Mouse (Mus musculus): ENCODE results near the gene Gria3. TPM values are rescaled to one million over a fixed set of nuclear protein-coding genes. Genes with fewer than 3 reads are reported as not detected.
A peak's percentile ranks its signal among the peaks of the same experiment; 100 is the strongest.

Gene Gria3
- 8.4 and 10.2 TPM in 2 replicates for polyA plus RNA-seq (2016; fragmentation: Nextera tagmentation; extraction: Ambion mirVana)

DNA sequence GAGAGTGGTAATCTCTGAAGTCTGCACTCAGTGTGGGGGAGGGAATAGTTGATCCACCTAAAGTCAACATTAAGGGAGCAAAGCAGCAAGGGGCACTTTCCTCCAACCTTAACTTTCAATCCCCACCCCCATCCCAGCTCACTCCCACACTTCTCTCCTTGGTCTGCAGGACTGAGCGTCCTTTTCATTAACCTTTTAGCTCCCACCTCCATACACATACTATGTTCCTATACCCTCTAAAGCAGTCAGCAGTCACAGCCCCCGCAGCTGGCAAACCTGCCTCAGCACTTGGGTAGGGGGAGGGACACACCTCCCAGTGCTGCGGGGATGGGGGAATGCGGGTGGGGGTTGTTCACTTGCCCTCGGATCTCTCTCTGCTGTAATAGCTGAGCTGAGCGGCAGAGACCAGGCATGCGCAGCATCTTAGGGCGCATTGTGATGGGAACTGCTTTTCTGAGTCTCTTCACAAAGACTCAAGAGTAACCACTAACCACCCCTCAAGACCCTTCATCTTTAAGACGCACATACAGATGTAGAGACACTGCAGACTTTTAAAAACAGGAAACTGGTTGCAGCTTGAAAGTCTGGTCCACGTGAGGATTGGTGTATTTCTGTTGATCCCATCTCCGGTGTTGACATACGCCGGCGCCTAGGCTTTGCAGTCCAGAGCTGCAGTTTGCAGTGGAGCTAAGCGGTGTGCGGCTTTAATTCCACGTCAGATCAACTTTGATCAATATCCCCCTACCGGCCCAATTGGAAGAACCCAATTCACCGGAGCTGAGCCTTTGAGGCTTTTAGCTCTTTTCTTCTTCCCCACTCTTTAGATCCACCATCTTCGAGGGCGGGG is at the start of gene Gria3:
Gria3 (plus strand) TSS at position 797 of the 847 bp plus-strand sequence.
- ATAC-seq (ENCODE audit: low FRiP score), result peak; percentile 75
- Histone ChIP-seq H3K27ac (peak within 1 kb of the TSS; percentile 40), H3K27me3 (no peaks in the 10 kb centered on the region)

DNA sequence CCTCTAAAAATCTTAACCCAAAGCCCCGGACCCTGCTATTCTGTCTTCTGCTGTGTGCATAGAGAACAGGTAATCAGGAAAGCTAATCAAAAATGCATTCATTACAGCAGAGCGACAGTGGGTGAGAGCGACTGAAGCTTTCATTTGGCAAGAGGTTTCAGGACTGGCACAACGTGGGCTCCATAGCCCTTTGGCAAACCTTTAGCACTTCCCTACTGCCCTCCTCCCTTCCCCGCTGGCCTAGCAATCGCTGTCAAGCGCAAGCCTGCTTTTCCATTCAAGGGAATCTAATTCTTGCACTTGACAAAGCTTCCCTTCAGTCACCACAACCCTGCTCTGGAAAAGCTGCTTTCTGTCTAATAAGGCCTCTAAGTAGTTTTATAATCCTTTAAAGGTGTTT is 13.6 kb upstream of the Gria3 start:
- H3K9me3 ChIP-seq (replicated peaks), result no peaks in the 10 kb centered on the region
- H3K4me3 ChIP-seq, result no peak overlapping the region
- no peaks in the 10 kb centered on the region for H3K4me1 ChIP-seq
- no peak overlapping the region for H3K4me2 ChIP-seq (replicated peaks)
- no peak overlapping the region for H3K9ac ChIP-seq
- 51% methylated on average over 7 of the region's 7 CpGs for WGBS
- no peak overlapping the region for H3K27ac ChIP-seq
- no peaks in the 10 kb centered on the region for H3K27me3 ChIP-seq
- no peaks in the 10 kb centered on the region for H3K36me3 ChIP-seq
- ATAC-seq (ENCODE audit: low FRiP score), result no peak

More for the DNA sequence above, at the start of gene Gria3:
- peak within 1 kb of the TSS; percentile 66 for H3K4me2 ChIP-seq (replicated peaks)
- no peaks in the 10 kb centered on the region for H3K9me3 ChIP-seq (replicated peaks)
- no peaks in the 10 kb centered on the region for H3K36me3 ChIP-seq
- peak within 1 kb of the TSS; percentile 56 for H3K9ac ChIP-seq
- no peaks in the 10 kb centered on the region; the same call in 1 of the 2 replicates for H3K4me1 ChIP-seq
- H3K4me3 ChIP-seq, result peak within 1 kb of the TSS; percentile 43
- WGBS, result 15% methylated on average over 21 of the region's 21 CpGs

DNA sequence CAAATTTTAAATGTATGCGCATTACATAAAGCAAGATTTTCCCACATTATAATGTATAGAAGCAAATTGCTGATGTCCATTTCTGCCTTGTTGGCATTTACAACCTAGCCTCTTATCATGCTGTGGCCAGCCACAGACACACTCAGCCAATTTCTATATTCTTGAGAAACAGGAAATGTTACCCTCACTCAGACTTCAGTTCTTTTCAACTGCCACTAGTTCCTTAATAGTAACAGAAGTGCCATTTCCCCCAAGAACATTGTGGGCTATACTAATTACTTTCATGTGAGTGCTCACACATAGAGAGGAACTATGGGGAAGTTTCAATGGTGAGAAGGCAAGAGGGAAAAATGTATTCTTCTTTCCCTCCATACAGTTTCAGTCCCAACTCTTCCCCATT is 11.6 kb upstream of the Gria3 start:
- no peak overlapping the region for H3K27ac ChIP-seq
- no peaks in the 10 kb centered on the region for H3K9me3 ChIP-seq (replicated peaks)
- 97% methylated on average over 1 of the region's 1 CpGs for WGBS
- no peaks in the 10 kb centered on the region for H3K4me1 ChIP-seq
- ATAC-seq (ENCODE audit: low FRiP score), result no peak
- no peak overlapping the region for H3K4me2 ChIP-seq (replicated peaks)
- H3K9ac ChIP-seq, result no peak overlapping the region
- H3K4me3 ChIP-seq, result no peak overlapping the region
- H3K36me3 ChIP-seq, result no peaks in the 10 kb centered on the region
- H3K27me3 ChIP-seq, result no peaks in the 10 kb centered on the region

DNA sequence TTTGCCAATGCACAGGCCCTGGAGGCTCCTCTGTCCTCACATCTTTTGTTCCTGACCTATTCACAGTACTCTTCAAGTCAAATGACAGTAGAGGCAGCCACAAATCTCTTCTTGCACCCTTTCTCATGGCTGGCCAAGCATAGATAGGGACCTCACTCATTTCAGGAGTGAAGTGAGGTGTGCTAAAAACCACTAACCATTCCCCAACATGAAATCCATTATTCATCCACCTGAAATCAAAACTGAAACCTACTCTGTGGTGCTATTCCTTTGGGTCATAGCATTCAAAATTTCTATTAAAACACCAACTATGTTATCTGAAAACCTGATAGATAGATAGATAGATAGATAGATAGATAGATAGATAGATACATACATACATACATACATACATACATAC is 2.2 kb upstream of the Gria3 start:
- ATAC-seq (ENCODE audit: low FRiP score), result no peak
- H3K27ac ChIP-seq, result no peak overlapping the region
- H3K4me3 ChIP-seq, result no peak overlapping the region
- H3K27me3 ChIP-seq, result no peaks in the 10 kb centered on the region
- H3K36me3 ChIP-seq, result no peaks in the 10 kb centered on the region
- H3K4me1 ChIP-seq, result no peaks in the 10 kb centered on the region; the same call in 1 of the 2 replicates
- H3K9ac ChIP-seq, result no peak overlapping the region
- H3K4me2 ChIP-seq (replicated peaks), result no peak overlapping the region
- H3K9me3 ChIP-seq (replicated peaks), result no peaks in the 10 kb centered on the region

DNA sequence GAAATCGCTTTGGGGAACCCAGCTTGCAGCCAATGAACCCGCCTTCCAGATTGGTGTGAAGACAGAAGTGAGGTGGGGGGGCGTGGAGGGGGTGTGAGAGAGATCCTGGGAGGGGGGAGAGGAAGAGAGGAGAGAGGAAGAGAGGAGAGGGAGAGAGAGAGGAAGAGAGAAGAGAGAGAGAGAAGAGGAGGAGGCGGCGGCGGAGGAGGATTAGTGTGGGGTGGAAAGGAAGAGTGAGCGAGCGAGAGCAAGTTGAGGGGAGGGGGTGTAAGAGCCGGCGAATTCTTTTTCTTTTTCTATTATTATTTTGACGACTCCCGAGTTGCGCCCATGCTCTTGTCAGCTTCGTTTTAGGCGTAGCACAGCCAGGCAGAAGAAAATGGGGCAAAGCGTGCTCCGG is 532 bp downstream of the Gria3 start:
- peak overlapping the region; percentile 56 for H3K9ac ChIP-seq
- H3K36me3 ChIP-seq, result no peaks in the 10 kb centered on the region
- peak overlapping the region; percentile 66 for H3K4me2 ChIP-seq (replicated peaks)
- ATAC-seq (ENCODE audit: low FRiP score), result peak; percentile 15; the same call in 1 of the 2 replicates
- no peaks in the 10 kb centered on the region for H3K9me3 ChIP-seq (replicated peaks)
- H3K27me3 ChIP-seq, result no peaks in the 10 kb centered on the region
- H3K27ac ChIP-seq, result peak overlapping the region; percentile 40
- H3K4me3 ChIP-seq, result peak overlapping the region; percentile 43
- WGBS, result 28% methylated on average over 16 of the region's 17 CpGs
- no peaks in the 10 kb centered on the region; the same call in 1 of the 2 replicates for H3K4me1 ChIP-seq

DNA sequence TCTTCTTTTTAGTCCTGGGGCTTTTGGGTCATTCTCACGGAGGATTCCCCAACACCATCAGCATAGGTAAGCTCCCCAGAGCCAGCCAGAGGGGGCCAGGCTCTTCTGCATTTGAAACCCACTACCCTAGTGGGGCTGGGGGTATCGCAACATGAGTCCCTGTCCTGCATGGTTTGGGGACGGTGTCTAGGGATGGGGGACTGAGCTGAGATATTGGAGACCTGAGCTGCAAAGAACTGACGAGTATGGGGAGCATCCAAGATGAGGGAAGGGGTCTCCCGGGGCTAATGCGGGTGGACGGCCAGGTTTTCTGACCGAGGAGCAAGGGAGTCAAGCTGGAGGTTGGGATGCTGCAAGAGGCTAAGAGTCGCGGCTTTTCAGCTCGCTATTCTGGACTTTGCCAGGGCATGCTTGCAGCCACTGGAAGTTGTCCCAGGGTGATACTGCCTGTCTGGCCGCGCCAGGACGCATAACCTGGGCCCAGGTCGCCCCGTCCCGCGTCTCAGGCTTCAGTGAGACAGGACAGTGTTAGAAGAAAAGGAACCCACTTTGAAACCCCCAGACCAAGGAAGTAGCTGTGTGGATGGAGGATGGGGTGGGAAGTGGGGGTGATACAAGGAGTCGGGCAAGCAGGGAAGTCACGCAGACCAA is 1.1 kb downstream of the Gria3 start:
- Histone ChIP-seq H3K4me3 (peak overlapping the region; percentile 43), H3K27ac (peak overlapping the region; percentile 40; the same call in 1 of the 2 replicates), H3K36me3 (no peaks in the 10 kb centered on the region), H3K4me1 (no peaks in the 10 kb centered on the region; the same call in 1 of the 2 replicates), H3K4me2 (replicated peaks) (peak overlapping the region; percentile 66), H3K9ac (peak overlapping the region; percentile 56), H3K27me3 (no peaks in the 10 kb centered on the region), H3K9me3 (replicated peaks) (no peaks in the 10 kb centered on the region)
- ATAC-seq (ENCODE audit: low FRiP score), result peak; percentile 60
- WGBS, result 17% methylated on average over 20 of the region's 20 CpGs

DNA sequence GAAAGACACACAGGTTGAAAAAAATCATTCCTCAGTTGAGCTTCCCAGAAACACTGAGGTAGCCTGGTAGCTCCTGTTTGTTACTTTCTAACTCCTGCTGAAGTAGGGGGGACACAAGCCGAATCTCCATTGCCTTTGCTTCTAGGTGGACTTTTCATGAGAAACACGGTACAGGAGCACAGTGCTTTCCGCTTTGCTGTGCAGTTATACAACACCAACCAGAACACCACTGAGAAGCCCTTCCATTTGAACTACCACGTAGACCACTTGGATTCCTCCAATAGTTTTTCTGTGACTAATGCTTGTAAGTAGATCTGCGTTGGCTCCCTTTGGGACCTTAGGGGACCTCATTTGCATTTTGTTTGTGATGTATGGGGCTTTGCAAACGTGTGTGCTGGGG is 2.0 kb downstream of the Gria3 start:
- Histone ChIP-seq H3K4me1 (no peaks in the 10 kb centered on the region; the same call in 1 of the 2 replicates), H3K9ac (no peak overlapping the region), H3K27me3 (no peaks in the 10 kb centered on the region), H3K36me3 (no peaks in the 10 kb centered on the region), H3K9me3 (replicated peaks) (no peaks in the 10 kb centered on the region), H3K27ac (no peak overlapping the region), H3K4me3 (peak overlapping the region; percentile 43), H3K4me2 (replicated peaks) (peak overlapping the region; percentile 66)
- WGBS, result 27% methylated on average over 6 of the region's 6 CpGs
- no peak for ATAC-seq (ENCODE audit: low FRiP score)

DNA sequence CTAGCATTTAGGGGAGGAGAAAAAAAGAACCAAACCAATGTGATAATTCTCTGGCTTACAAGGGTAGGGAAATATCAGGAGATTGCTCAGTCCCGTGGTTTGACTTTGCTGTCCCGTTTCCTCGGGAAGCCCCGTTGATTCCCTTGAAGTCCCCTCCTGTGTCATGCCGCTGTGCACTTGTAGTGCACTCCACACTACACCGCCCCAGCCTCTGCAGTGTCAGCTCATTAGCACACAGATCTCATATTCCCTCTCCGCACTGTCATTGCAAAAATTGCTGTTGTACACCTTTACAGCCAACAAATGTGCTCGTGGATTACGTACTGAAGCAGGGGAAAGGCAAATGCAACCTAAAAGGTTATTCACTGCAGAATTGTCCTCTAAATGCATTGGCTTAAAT is 5.6 kb downstream of the Gria3 start:
- Histone ChIP-seq H3K9ac (no peak overlapping the region), H3K9me3 (replicated peaks) (no peaks in the 10 kb centered on the region), H3K27me3 (no peaks in the 10 kb centered on the region), H3K4me1 (no peaks in the 10 kb centered on the region; the same call in 1 of the 2 replicates), H3K4me3 (no peak overlapping the region), H3K4me2 (replicated peaks) (no peak overlapping the region), H3K27ac (no peak overlapping the region), H3K36me3 (no peaks in the 10 kb centered on the region)
- 62% methylated on average over 9 of the region's 9 CpGs for WGBS
- ATAC-seq (ENCODE audit: low FRiP score), result no peak

DNA sequence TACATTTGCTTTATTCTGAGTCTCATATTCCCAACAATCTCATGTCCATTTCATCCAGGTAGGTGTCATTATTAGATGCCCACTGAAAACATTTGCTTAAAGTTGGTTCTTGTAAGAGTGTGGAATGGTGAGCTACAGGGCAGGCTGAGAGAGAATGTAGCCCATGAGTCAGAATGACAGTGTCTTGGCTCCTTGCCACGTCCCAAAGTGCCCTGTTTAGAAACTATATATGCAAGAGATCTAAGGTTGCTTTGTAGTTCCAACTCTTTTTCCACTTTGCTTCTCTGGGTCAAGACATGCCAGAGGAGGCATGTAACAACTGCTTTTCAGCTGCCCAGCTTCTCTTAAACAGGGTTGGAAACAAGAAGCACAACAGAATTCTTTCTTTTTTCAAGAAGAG is 9.1 kb downstream of the Gria3 start:
- no peak overlapping the region for H3K4me3 ChIP-seq
- H3K9ac ChIP-seq, result no peak overlapping the region

DNA sequence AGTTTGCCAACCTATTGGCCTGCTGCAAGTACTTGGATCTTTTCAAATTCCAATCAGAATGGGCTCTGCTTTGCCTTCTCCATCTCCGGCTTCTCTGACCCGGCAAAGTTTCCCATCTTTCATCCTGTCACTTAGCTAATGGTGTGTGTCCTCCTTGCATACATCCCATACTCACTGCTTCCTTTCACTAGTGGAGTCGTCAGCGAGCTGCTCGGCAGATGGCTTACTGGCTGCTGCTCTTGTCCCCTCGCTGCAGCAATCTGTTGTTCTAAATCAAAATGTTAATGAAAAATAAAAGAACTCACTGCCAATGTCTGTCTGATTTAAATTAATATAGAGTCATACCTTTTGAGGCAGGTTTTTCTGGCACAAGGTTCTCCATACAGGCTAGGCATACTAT is 25.0 kb downstream of the Gria3 start:
- 44% methylated on average over 6 of the region's 6 CpGs for WGBS
- H3K27me3 ChIP-seq, result no peaks in the 10 kb centered on the region
- no peak overlapping the region for H3K27ac ChIP-seq
- peak; percentile 80 for ATAC-seq (ENCODE audit: low FRiP score)
- no peaks in the 10 kb centered on the region for H3K4me1 ChIP-seq
- H3K9me3 ChIP-seq (replicated peaks), result no peaks in the 10 kb centered on the region
- H3K9ac ChIP-seq, result no peak overlapping the region
- H3K36me3 ChIP-seq, result no peaks in the 10 kb centered on the region
- H3K4me3 ChIP-seq, result no peak overlapping the region
- H3K4me2 ChIP-seq (replicated peaks), result no peak overlapping the region

More for the DNA sequence above, 9.1 kb downstream of the Gria3 start:
- no peak overlapping the region for H3K4me2 ChIP-seq (replicated peaks)
- no peaks in the 10 kb centered on the region for H3K4me1 ChIP-seq
- no peak for ATAC-seq (ENCODE audit: low FRiP score)
- H3K9me3 ChIP-seq (replicated peaks), result no peaks in the 10 kb centered on the region
- no peak overlapping the region for H3K27ac ChIP-seq
- H3K36me3 ChIP-seq, result no peaks in the 10 kb centered on the region
- H3K27me3 ChIP-seq, result no peaks in the 10 kb centered on the region
- 38% methylated on average over 1 of the region's 1 CpGs for WGBS

DNA sequence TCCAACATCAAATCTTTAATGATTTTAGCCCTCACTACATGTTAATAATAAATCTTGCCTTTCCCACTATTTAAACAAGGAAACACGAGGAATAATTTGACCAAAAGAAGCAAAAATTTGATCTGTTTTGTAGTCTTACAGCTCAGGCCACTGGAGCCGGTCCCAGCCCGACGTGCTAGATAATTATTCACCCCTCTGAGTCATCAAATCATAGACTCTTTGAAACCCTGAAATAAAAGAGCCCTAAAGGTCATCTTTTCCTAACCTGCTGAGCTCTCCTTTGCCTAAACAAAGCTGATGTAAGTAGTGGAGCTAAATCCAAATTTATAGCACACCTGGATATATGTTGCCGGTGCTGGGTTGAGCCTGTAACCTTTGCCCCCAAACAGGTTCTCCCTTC is 27.4 kb downstream of the Gria3 start:
- Histone ChIP-seq H3K27ac (no peak overlapping the region), H3K27me3 (no peaks in the 10 kb centered on the region), H3K4me1 (no peaks in the 10 kb centered on the region), H3K9me3 (replicated peaks) (no peaks in the 10 kb centered on the region), H3K9ac (no peak overlapping the region), H3K4me3 (no peak overlapping the region), H3K4me2 (replicated peaks) (no peak overlapping the region), H3K36me3 (no peaks in the 10 kb centered on the region)
- ATAC-seq (ENCODE audit: low FRiP score), result no peak
- 78% methylated on average over 5 of the region's 5 CpGs for WGBS

DNA sequence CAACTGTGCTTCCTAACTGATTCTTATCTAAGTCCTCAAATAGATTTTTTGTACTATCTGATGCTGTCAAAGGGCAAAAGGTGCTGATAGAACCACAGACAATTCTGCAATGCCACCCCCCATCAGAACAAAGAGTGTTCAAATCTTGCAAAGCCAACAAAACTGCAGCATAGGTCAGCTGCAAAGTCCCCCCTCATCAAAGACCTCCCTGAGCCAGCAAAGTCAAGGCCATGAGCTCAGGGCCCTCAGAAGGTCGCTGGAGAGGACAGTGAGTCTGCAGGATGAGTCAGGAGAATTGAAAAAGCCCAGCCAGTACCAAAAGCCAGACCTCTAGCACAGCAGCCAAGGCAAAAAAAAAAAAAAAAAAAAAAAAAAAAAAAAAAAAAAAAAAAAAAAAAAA is 34.9 kb downstream of the Gria3 start:
- WGBS, result 17% methylated on average over 1 of the region's 1 CpGs
- H3K4me2 ChIP-seq (replicated peaks), result no peak overlapping the region
- H3K27me3 ChIP-seq, result no peaks in the 10 kb centered on the region
- H3K4me3 ChIP-seq, result no peak overlapping the region
- no peak overlapping the region for H3K9ac ChIP-seq
- H3K36me3 ChIP-seq, result no peaks in the 10 kb centered on the region
- H3K9me3 ChIP-seq (replicated peaks), result no peaks in the 10 kb centered on the region
- H3K4me1 ChIP-seq, result no peaks in the 10 kb centered on the region
- H3K27ac ChIP-seq, result no peak overlapping the region
- no peak for ATAC-seq (ENCODE audit: low FRiP score)
